Mouse (Mus musculus) gastrocnemius, adult 8-10 months (tissue): ENCODE data around the gene Arhgap25. TPM values are rescaled to one million over a fixed set of nuclear protein-coding genes. Genes with fewer than 3 reads are reported as not detected.
A peak's percentile ranks its signal among the peaks of the same experiment; 100 is the strongest.
"Not testable (repeated sequence)": the region's sequence is repeated elsewhere in the genome, so short reads cannot be mapped to it uniquely, and the experiment has no call there.

Experiments used
- DNase-seq, 2 experiments: peaks; one replicate each; pipeline ENCODE4 v3.0.0; 2022; ENCODE audit warnings: low spot score in 2 of 2
- total RNA-seq, 4 experiments: library from RNA; stranded (reverse); gene quantifications; 2 replicates each; pipeline ENCODE4 v1.2.4; 2022

Arhgap25 gene
- total RNA-seq, 4 experiments from 2014 or later, result 0.77 to 0.99 (median 0.78) TPM

- DNase-seq, result no peak
Measured at GRCm38 (mm10) chr6:87504875-87505274, 28.2 kb downstream of the Arhgap25 start.

GRCm38 (mm10) chr6:87503976-87504375 is 29.1 kb downstream of the Arhgap25 start:
- no peak for DNase-seq

- no peak for DNase-seq
Measured at GRCm38 (mm10) chr6:87503536-87503935, 29.5 kb downstream of the Arhgap25 start.

- no peak for DNase-seq
Measured at GRCm38 (mm10) chr6:87502831-87503286, 30.2 kb downstream of the Arhgap25 start.

GRCm38 (mm10) chr6:87502411-87502810 is 30.6 kb downstream of the Arhgap25 start:
- DNase-seq, result no peak

GRCm38 (mm10) chr6:87500696-87501095 is 32.4 kb downstream of the Arhgap25 start:
- no peak for DNase-seq

GRCm38 (mm10) chr6:87499791-87500190 is 33.3 kb downstream of the Arhgap25 start:
- DNase-seq, result no peak

GRCm38 (mm10) chr6:87496143-87496542 is 36.9 kb downstream of the Arhgap25 start:
- no peak for DNase-seq

- DNase-seq, result no peak
Measured at GRCm38 (mm10) chr6:87494339-87494738, 38.7 kb downstream of the Arhgap25 start.

- no peak for DNase-seq
Measured at GRCm38 (mm10) chr6:87487657-87488426, 45.2 kb downstream of the Arhgap25 start.

- no peak for DNase-seq
Measured at GRCm38 (mm10) chr6:87484806-87485205, 48.3 kb downstream of the Arhgap25 start.

GRCm38 (mm10) chr6:87483900-87484289 is 49.2 kb downstream of the Arhgap25 start:
- DNase-seq, result no peak

- DNase-seq, result no peak
Measured at GRCm38 (mm10) chr6:87483224-87483899, 49.7 kb downstream of the Arhgap25 start.

GRCm38 (mm10) chr6:87479291-87479999 is 53.6 kb downstream of the Arhgap25 start:
- DNase-seq, result no peak

GRCm38 (mm10) chr6:87478847-87479246 is 54.2 kb downstream of the Arhgap25 start:
- no peak for DNase-seq

- no peak for DNase-seq
Measured at GRCm38 (mm10) chr6:87475223-87475622, 57.8 kb downstream of the Arhgap25 start.

- DNase-seq, result not testable (repeated sequence)
Measured at GRCm38 (mm10) chr6:87470098-87470497, 63.0 kb downstream of the Arhgap25 start.

- DNase-seq, result no peak
Measured at GRCm38 (mm10) chr6:87468372-87468771, 64.7 kb downstream of the Arhgap25 start.

- DNase-seq, result no peak
Measured at GRCm38 (mm10) chr6:87467373-87467772, 65.7 kb downstream of the Arhgap25 start.

- DNase-seq, result peak; percentile 40 to 48
Measured at GRCm38 (mm10) chr6:87466221-87466620, 66.8 kb downstream of the Arhgap25 start.

GRCm38 (mm10) chr6:87455507-87455906 is 77.6 kb downstream of the Arhgap25 start:
- DNase-seq, result no peak

- DNase-seq, result no peak
Measured at GRCm38 (mm10) chr6:87451771-87452170, 81.3 kb downstream of the Arhgap25 start.
